Mouse (Mus musculus) right cerebral cortex, postnatal 25 days (tissue): ENCODE measurements around the gene Wdsub1.

ENCODE experiments used
- DNase-seq: peaks from one replicate; pipeline ENCODE4 v3.0.0; 2022

The Wdsub1 gene

DNA sequence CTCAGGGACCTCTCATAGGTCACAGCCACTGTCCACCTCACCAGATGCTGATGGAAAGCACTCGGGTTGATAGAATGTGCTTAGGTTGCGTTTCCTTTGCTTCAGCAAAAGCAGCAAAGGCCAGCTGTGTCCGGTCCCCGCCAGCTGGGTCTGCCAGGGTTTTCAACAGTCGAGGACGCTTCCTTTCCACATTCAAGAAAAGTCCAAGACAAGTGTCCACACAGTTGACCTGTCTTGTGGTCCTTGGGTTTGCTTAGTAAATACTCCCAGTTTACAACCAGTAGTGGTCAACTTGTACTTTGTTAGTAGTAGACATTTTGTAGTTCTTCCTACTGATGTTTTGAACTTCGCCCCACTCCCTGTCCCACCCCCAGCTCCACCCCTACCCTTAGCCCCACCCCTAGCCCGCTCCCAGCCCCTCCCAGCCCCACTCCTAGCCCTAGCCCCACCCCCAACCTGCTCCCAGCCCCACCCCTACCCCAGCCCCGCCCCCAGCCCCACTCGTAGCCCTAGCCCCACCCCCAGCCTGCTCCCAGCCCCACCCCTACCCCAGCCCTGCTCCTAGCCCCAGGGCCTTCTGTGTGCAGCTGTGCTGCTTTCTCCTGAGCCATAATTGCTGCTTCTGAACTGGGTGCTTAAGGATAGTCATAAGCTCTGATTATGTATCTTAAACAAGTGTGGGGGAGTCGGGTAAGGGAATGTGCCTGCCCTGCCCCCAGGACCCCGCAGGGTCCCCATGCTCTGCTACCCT, 41.0 kb downstream of the Wdsub1 start:
- DNase-seq, result no peak

DNA sequence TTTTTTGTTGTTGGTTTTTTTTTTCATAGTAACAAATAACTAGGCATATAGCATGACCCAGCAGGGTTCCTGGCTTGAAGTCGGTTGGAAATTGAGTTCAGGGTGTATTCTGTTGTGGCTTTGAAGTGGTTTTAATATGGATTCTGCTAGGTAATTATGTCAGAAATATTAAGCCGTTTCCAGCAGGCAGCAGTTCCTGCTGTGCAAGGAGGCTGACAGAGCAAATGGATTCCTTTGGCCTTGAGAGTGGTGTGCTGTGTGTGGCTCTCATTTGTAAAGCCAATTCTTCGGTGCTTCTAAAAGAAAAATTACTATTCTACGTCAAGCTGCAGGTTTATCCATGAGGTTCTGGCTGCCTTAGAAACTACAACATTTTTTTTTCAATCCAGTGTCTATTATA, 42.2 kb downstream of the Wdsub1 start:
- DNase-seq, result no peak

DNA sequence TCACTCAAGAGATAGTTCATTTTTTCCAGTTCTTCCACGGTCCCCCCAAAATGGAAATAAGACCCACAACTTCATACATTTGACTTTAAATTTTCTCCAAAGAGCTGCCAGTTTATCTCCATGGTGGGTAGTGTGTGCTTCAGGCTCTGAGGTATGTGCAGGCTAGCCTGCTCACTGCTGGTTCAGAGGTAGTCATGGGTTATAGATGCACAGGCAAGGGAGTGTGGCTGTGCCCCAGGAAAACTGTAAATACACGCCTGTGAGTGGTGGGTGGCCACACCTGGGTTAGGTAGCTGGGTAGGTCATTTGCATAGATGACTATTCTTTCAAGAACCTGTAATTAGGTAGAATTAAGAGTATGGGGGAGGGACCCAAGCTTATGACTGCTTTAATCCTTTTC, 42.6 kb downstream of the Wdsub1 start:
- no peak for DNase-seq

DNA sequence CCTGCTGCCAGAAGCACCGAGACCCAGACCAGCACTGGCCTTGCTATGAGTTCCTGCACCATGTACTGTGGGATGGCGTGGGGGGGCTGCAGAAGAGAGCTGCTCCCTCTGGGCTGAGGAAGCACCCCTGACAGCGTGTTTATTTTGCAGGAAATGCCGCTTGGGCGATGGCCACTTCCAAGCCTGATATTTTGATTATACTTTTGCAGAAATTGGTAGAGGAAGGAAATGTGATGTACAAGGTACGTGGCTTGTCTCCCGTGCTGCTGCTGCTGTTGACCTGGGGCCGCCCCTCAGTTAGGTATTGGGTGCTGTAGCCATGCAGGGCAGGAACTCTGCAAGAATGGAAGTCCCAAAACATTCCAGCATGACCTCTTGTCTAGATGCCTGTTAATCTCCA, 43.6 kb downstream of the Wdsub1 start:
- no peak for DNase-seq

DNA sequence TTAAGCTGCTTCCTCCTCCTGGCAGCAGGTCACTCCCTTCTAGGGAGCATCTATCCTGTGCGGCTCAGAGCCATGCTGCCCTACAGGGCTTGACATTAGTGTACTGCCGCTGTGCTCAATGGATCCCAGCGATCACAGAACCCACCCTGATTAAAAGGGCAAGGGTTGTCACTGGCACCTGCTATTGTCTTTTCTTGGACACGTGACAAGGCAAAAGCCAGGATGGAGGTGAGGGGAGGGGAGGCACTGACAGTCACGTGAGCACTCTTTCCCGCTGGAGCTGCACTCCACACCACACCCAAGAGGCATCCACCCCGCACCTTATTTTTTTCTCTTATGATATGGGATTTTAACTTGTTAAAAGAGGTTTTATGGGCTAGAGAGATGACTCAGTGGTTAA, 50.6 kb downstream of the Wdsub1 start:
- DNase-seq, result no peak

DNA sequence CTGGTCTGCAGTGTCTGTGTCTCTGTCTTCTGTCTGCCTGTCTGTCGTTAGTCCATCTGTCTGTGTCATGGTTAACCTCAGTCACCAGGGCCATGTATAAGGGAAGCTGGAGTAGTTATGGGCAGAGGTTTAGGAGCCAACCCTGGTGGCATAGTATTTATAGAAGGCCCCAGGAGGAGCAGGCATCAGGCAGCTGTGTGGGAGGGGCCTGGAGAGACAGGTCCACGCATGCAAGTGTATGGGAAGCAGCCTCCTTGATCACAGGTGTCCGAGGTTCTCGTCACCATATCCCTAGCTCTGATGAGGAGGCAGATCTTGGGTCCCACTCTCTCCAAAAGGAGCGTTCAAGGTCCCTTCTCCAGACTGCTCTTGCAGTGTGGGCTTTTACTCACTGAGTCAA, 51.5 kb downstream of the Wdsub1 start:
- no peak for DNase-seq

DNA sequence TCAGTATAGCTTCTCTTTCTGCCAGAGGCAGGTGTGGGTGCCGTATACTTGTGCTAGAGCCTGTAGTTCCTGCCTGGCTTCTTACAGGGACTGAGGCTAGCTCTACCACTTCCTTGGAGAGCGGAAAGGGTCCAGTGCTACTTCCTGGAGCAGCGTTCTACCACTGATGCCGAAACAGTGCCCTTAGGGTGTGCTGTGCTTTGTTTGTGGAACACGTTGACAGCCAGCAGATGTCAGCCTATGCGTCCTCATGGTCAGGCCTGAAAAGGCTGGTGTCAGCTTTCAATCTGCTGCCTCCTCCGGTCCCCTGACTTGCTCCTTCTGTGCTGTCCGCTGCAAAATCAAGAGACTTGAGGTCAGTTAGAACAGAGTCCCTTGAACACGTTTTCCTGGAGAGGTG, 52.2 kb downstream of the Wdsub1 start:
- no peak for DNase-seq

DNA sequence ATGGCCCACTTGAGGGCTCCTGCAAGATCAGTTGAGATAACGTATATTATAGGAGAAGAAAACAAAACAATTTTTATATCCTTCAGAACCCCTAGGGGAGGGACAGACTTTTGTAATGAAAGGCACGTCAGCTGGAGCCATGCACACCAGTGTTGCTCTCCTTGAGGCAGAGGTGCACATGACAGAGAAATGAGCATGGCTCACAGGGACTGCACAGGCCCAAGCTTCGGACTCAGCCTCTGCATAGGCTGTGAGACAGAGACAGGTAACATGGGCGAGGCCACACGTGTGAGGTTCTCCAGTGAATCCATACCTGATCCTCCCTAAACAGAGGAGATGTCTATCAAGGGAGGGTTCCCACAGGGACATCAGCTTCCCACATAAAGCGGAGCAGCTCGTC, 52.7 kb downstream of the Wdsub1 start:
- no peak for DNase-seq

DNA sequence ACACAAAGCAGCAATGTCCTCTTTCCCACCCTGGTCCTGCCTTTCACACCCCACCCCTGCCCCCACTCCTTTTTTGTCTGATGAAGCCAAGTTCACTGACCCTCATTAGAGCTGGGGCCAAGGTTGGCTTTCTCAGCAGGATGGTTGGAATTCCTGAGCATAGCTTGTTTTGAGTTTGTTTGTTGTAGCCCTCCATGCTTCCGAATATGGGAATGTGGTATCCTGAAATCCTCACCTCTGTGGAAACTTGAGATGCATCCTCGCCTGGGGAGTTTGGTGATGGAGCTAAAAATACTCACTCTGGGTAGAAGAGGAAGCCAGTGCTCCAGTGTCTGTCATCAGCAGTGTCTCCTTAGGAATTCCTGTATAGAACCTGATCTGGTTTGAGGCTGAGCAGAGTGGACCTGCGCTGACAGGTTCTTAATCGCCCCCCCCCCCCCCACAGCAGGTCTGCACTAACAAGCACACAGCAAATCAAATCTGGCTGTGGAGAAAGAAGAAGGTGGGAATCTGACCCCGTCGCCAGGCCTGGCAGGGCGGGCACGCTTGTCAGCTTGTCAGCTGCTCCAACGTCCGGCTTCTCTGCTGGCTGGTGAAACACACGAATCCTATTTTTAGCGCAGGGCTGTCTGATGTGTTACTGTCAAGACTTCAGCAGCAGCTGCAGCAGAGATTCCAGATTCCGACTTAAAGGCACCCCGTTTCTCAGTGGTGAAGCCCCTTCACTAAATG, 53.4 kb downstream of the Wdsub1 start:
- no peak for DNase-seq

DNA sequence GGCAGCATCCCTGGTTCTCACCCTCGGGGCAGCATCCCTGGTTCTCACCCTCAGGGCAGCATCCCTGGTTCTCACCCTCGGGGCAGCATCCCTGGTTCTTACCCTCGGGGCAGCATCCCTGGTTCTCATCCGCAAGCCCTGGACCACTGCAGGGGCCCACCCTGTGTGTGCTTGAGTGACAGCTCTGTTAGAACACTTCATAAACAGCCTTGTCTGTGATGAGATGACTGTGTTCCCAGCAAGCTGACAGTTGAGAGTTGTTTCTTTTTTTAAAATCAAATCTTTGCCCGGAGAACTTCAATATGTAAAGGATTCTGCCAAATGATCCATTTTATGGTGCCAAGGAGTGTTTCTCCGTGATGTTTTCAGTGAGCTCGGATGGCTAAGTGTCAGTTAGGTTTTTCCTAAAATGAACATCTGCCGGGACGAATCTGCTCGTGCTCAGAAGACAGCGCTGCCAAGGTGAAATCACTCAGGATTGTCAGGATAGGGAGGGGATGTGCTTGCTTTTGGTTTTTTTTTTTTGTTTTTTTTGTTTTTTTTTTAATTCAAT, 54.2 kb downstream of the Wdsub1 start:
- DNase-seq, result no peak

DNA sequence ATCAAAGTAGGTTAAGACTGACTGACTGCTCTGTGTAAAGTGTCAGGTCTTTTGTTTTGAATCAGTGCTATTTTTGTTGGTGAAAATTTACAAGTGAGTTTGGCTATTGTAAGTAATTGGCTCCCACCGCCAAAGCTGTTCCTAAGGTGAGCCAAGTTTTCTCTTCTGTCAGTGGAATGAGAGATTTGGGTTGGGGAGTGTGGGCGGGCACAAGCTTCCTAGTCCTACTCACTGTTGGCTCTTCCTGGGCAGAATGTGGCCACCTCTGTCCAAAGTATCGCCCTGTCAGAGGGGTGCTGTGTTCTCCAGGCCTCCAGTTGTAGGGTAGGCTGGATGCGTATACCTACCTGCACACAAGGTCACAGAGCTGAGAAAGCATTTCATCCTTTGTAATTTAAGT, 57.0 kb downstream of the Wdsub1 start:
- DNase-seq, result no peak

DNA sequence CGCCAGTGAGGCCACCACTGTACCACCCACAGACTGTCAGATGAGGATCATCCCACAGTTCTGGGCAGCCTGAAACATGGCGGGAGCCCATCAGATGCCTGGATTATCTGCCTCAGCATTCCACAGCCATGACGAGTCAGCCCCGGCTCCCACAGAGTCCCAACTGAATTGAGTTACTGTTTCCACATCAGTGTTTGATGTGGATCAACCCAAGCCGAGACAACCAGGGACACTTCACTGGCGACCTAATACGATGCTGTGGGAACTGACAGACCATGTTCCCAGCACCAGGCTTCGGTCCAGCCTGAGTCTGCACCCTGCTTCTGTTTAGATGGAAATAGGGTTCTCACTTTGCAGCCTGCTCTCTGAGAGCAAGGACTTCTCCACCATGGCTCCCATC, 58.1 kb downstream of the Wdsub1 start:
- no peak for DNase-seq

DNA sequence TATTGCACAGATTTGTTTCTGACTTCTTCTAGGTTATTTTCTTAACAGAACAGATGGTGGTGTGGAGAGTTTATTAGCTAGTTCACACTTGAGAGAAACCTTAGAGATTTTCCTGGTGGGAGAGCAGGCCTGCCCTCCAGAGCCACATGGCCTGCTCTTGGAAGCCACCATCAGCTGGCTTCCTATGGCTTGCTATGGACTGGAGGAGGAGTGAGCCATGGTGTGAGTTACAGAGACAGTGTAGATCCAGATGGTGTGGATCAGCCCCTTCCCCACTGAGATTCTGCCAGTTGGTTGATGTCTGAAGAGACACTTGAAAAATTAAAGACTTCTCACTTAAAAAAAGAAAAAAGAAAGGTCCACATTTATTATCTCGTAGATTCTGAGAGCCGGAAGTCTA, 61.3 kb downstream of the Wdsub1 start:
- no peak for DNase-seq

DNA sequence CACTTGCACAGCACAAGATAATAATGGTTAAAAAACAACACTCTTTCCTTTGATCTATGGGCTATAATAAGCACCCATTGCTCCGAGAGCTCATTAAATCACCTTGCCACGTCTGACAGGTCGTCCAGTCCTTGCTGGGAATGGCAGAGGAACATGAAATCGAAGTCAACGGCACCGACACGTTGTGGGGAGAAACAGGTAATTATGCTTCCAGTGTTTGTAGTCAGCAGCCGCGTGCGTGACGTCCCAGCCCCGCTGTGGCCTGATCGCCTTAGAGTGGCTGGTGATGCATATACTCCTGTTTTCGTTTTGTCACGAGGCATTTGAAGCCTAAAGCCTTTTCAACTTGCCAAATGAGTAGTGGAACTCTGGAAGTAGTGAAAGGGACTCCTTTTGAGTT, 62.3 kb downstream of the Wdsub1 start:
- no peak for DNase-seq

DNA sequence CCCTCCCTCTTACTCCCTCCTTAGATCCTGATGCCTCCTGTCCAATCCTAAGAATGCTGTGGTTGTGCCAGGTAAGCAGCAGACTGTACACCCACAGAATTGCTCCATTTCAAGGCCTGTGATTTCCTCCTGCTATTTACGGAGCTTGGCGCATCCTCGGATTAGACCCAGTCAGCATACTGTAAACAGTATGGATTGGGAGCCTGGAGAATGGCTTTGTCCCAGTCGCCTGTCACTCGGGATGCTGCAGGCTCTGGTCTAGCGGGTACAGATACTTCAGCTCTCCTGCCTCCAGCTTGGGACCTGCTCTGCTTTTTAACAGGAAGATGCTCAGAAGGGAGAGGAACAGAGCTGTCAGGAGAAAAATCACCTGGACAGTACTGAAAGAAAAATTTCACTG, 63.0 kb downstream of the Wdsub1 start:
- DNase-seq, result no peak

DNA sequence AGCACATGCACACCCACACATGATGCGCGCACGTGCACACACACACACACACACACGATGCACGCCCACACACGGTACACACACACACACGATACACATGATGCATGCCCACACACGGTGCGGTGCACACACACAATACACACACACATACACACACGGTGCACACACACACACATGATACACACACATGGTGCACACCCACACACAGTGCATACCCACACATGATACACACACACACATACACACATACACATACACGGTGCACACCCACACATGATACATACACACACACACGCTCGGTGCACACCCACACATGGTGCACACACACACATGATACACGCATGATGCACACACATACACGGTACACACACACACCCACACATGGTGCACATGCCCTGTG, 63.7 kb downstream of the Wdsub1 start:
- no peak for DNase-seq

DNA sequence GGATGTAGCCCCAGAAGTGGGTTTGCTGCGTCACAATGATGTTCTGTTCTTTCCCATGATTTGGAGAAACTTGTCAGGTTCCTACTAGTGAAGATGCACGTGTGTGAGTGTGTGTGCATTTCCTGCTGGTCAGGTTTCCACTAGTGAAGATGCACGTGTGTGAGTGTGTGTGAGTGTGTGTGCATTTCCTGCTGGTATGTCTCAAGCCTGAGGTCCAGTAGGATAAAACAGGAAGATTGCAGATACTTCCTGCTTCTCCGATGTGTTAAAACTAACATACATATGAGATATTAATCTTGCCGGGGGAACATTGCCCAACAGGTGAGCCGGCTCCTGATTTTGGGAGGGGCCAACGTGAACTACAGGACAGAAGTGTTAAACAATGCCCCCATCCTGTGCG, 67.4 kb downstream of the Wdsub1 start:
- DNase-seq, result no peak

DNA sequence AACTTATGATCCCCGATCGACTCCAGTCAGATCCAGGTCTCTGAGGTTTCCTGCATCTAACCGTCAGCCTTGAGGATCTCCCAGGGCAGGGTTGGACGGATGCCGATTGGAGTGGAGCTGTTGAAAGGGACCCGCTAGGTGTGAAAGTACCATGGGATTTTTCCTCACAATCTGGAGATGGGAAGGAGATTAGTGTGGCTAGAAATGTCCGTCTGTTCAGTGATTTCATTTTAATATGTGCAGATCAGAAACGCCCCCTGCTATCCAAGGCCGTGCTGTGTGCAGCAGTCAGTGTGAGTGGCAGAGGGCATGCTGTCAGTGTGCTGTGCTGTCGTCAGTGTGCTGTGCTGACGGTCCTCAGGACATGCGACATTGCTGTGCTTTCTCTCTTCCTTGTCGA, 68.9 kb downstream of the Wdsub1 start:
- DNase-seq, result no peak

DNA sequence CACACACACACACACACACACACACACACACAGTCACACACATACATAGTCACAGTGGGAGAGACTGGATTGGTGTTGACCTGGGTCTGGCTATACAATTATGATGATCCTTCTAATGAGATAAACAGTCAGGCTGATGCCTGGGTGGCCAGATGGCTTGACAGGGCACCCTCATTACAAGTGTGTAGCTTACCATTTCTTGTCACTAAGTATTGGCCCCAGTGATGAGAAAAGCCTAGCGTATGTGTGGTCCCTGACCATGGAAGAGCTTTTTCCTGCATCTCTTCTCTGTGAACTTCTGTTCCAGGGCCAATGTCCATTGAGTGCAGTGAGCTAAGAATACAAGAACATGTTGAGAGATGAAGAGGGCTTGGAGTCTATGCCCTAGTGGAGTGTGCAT, 69.8 kb downstream of the Wdsub1 start:
- no peak for DNase-seq

DNA sequence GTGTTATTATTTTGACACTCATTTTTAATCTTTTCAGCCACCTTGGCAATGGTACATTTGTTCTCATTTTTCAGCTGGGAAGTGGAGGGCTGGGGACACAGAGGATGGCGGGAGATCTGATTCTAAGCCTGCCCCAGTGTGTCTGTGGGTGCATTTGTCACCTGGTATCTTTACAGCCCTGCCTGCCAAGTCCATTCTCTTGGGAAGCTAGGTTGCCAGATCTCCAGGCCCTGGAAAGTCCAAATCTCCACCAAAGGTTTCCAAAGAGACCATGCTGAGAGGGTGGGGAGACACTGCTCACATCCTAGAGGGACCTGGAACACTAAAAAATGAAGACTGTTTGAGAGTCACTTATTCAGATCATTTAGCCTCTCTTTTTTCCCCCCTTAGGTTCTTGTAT, 71.1 kb downstream of the Wdsub1 start:
- no peak for DNase-seq

DNA sequence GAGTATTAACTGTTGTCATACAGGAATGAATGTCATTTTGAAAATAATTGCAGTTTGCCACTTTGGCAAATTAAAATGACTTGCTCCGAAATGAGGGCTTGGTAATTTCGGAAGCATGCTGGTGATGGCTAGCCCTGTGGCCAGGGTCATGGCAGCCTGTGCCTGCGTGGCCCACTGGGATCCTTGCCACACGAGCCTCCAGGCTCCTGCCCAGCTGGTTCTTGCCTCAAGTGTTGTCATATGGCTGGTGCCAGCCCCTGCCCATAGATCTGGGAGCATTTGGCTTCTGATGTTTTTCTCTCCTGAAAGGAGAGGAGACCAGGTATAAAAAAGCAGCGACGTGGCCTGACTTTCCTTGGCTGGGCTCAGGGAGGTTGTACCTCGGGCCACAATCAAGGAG, 72.4 kb downstream of the Wdsub1 start:
- DNase-seq, result no peak

DNA sequence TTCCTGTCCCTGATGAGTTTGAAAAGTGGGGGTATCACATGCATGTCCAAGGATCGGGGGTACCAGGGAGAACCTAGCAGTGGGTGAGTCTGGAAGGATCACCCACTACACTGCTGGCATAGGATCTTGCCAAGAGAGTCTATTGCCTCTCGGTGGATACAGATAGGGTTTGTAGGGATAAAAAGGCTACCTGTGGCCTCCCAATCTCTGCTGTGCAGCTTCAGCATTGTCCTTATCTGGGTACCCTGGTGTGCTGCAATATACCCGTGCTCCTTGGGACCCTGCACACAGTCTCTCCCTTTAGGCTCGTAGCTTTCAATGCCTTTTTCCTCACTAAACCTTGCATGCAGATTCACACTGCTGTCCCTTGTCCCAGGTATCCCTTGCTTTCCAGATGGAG, 73.8 kb downstream of the Wdsub1 start:
- DNase-seq, result no peak

DNA sequence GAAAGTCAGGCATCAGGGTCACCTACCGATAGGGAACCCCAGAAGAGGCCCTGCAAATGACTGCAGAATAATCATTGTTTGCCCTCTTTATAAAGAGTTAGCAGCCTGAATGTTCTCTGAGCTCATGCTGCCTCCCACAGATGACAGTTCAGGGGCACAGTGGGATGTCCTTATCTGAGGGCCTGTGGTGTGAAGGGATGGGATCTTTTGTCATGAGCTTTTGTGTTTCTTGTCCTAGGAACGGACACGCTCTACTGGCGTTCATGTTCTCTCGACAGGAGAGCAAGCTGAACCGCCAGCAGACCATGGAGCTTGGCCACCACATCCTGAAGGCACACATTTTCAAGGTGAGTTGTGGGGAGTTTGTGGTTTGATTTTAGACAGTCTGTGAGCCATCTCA, 76.4 kb downstream of the Wdsub1 start:
- DNase-seq, result no peak

DNA sequence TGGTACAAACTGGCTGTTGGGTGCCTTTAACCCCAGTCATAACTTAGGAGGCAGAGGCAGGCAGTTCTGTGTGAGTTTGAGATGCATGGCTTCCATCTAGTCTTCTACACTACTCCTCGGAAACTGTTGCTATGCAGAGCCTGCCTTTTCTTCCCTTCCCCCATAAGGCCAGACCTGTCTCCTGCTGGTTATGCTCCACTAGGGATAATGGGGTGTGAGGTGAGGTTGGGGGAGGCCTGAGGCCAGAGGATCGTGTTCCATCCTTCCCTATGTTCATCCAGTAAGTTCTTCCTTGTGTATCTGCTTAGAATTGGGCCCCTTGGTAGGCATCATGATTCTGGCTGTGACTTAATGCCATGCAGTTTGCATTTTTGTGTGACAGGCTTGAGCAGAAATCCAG, 76.8 kb downstream of the Wdsub1 start:
- no peak for DNase-seq
